Mouse (Mus musculus) ES-Bruce4 (cell line): ENCODE measurements around the gene Cenpl.

ENCODE experiments used
- CTCF ChIP-seq: IDR thresholded peaks from one replicate; pipeline ENCODE4 v1.8.1; 2011; ENCODE audit warnings: low read depth, low read length
- EP300 ChIP-seq: IDR thresholded peaks from 2 replicates; pipeline ENCODE4 v1.6.1; 2011; ENCODE audit warnings: low read depth, low read length; ENCODE audit not compliant: insufficient read depth
- POLR2A ChIP-seq: IDR thresholded peaks from one replicate; pipeline ENCODE4 v1.8.1; 2011; ENCODE audit warnings: low read length; ENCODE audit not compliant: insufficient read depth

- TF ChIP-seq CTCF (no peak), EP300 (no peak), POLR2A (no peak)
Observed at GRCm38 (mm10) chr1:161037599-161037998, 32.9 kb upstream of the Cenpl start.
